Mouse (Mus musculus): ENCODE data around the gene Qpctl.

Qpctl gene

GRCm38 (mm10) chr7:19148875-19149541 is at the start of gene Qpctl:
Gene Qpctl (minus strand): TSS chr7:19149291.
- DNase-seq (ENCODE audit: low read depth, low spot score): peak; percentile 99

- DNase-seq (ENCODE audit: low read depth, low spot score): no peak
Observed at GRCm38 (mm10) chr7:19197985-19198384, 48.9 kb upstream of the Qpctl start.

GRCm38 (mm10) chr7:19196676-19197075 is 47.6 kb upstream of the Qpctl start:
- no peak for DNase-seq (ENCODE audit: low read depth, low spot score)

- DNase-seq (ENCODE audit: low read depth, low spot score): no peak
Observed at GRCm38 (mm10) chr7:19194676-19195075, 45.6 kb upstream of the Qpctl start.

- DNase-seq (ENCODE audit: low read depth, low spot score): no peak
Observed at GRCm38 (mm10) chr7:19184758-19185157, 35.7 kb upstream of the Qpctl start.

GRCm38 (mm10) chr7:19184250-19184649 is 35.2 kb upstream of the Qpctl start:
- no peak for DNase-seq (ENCODE audit: low read depth, low spot score)

- no peak for DNase-seq (ENCODE audit: low read depth, low spot score)
Observed at GRCm38 (mm10) chr7:19180862-19181429, 31.9 kb upstream of the Qpctl start.

- DNase-seq (ENCODE audit: low read depth, low spot score): no peak
Observed at GRCm38 (mm10) chr7:19179936-19180335, 30.8 kb upstream of the Qpctl start.

GRCm38 (mm10) chr7:19179173-19179572 is 30.1 kb upstream of the Qpctl start:
- DNase-seq (ENCODE audit: low read depth, low spot score): no peak

- DNase-seq (ENCODE audit: low read depth, low spot score): peak; percentile 68
Observed at GRCm38 (mm10) chr7:19178443-19179092, 29.5 kb upstream of the Qpctl start.

GRCm38 (mm10) chr7:19178035-19178434 is 28.9 kb upstream of the Qpctl start:
- DNase-seq (ENCODE audit: low read depth, low spot score): no peak

- DNase-seq (ENCODE audit: low read depth, low spot score): no peak
Observed at GRCm38 (mm10) chr7:19177216-19177615, 28.1 kb upstream of the Qpctl start.

GRCm38 (mm10) chr7:19176516-19176947 is 27.4 kb upstream of the Qpctl start:
- DNase-seq (ENCODE audit: low read depth, low spot score): no peak

GRCm38 (mm10) chr7:19175708-19176515 is 26.8 kb upstream of the Qpctl start, which contains the start of gene Eml2:
Gene Eml2 (plus strand): TSS chr7:19176421.
- DNase-seq (ENCODE audit: low read depth, low spot score): peak; percentile 91

- DNase-seq (ENCODE audit: low read depth, low spot score): peak; percentile 73
Observed at GRCm38 (mm10) chr7:19172874-19173273, 23.8 kb upstream of the Qpctl start.

GRCm38 (mm10) chr7:19171831-19172230 is 22.7 kb upstream of the Qpctl start:
- no peak for DNase-seq (ENCODE audit: low read depth, low spot score)

- DNase-seq (ENCODE audit: low read depth, low spot score): no peak
Observed at GRCm38 (mm10) chr7:19170142-19170541, 21.1 kb upstream of the Qpctl start.

- no peak for DNase-seq (ENCODE audit: low read depth, low spot score)
Observed at GRCm38 (mm10) chr7:19169506-19169905, 20.4 kb upstream of the Qpctl start.

- no peak for DNase-seq (ENCODE audit: low read depth, low spot score)
Observed at GRCm38 (mm10) chr7:19166990-19167389, 17.9 kb upstream of the Qpctl start.

- no peak for DNase-seq (ENCODE audit: low read depth, low spot score)
Observed at GRCm38 (mm10) chr7:19165656-19166423, 16.7 kb upstream of the Qpctl start, which contains the start of gene Gipr. Gene Gipr (minus strand): TSS chr7:19166127.

GRCm38 (mm10) chr7:19164978-19165377 is 15.9 kb upstream of the Qpctl start:
- DNase-seq (ENCODE audit: low read depth, low spot score): no peak

Measured in WW6 (cell line).